14 mouse cellular contexts compared by ENCODE assay signal in the genomic region with DNA sequence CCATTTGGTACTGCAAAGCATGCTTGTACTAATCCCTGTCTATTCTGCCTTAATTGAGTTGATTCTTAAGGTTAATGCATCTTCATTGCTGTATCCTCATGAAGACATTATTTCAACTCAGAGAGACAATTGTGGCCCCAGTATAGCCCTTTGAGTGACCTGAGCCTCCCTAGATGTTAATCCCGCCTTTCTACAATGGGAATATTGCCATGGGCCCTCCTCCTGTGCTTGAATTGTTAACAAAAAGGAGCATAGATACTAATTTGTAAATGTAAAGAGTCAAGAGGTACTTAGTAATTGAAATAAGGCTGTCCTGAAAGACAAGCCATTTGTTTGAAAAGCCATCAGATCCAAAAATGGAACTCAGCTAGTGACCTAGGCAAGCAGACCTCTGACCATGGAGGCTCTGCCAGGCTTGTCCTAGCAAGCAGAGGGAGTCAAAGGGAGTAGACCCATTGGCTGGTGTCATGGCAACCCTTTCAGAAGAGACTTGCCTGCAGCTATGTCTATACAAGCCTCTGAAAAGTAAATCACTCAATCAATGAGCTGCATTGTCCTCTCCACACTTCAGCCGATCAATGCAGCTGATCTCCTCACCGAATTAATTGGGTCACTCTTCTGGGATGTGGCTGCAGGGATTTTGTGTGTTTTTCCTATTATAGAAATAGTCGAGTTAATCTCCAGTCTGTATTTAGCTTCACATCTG.
DNase-seq lines count a peak whose midpoint lies in the region; ATAC-seq and TF ChIP-seq lines count a peak whose summit lies in the region.
"Had no signal": no experiment of that assay in that cellular context is flagged by ENCODE, and none has a peak within 500 bp of the region (broad histone marks: within the 10 kb centered on the region; RNA-seq: fewer than 3 reads in every experiment).

No protein-coding gene starts in this region.

- peak; percentile 53 for ATAC-seq in forebrain, postnatal 0 days
- ATAC-seq in midbrain, embryonic 15.5 days (replicated peaks), result peak; percentile 74; the same call in 1 of the 2 replicates
- ATAC-seq: Patski had no signal

- no peak overlapping the region for H3K9ac ChIP-seq in forebrain, postnatal 0 days
- no peak overlapping the region for H3K9ac ChIP-seq in midbrain, embryonic 15.5 days
- H3K9ac ChIP-seq: embryonic facial prominence, embryonic 15.5 days had no signal

- 14% methylated on average over 4 of the region's 4 CpGs for whole genome bisulfite sequencing in forebrain, postnatal 0 days
- 11% methylated on average over 4 of the region's 4 CpGs for WGBS in midbrain, embryonic 15.5 days
- 68% methylated on average over 4 of the region's 4 CpGs for WGBS in thymus, adult 2 months

- peak; percentile 77 for DNase-seq in ZHBTc4 (ENCODE audit: low read depth, low spot score)
- DNase-seq in embryo, embryonic 11.5 days (ENCODE audit: low read depth, low spot score), result peak; percentile 7
- DNase-seq in forebrain, postnatal 0 days, result no peak
- no peak for DNase-seq in testis, postnatal 10 days (ENCODE audit: low spot score)
- DNase-seq in thymus, adult 2 months, result no peak
- no peak for DNase-seq in cerebellum, postnatal 4 days (ENCODE audit: low spot score in 2 of 2)
- no peak for DNase-seq in frontal cortex, adult 2 months (ENCODE audit: extremely low spot score in 1 of 2, low spot score in 1 of 2)
- DNase-seq: cerebellum, adult 18-20 months; lung, postnatal 4 days; thymus, adult 18-20 months had no signal

- H3K27me3 ChIP-seq in forebrain, postnatal 0 days (ENCODE audit: insufficient read depth, low read length), result no peaks in the 10 kb centered on the region
- peaks cover 21% of the 10 kb centered on the region for H3K27me3 ChIP-seq in midbrain, embryonic 15.5 days (replicated peaks)
- no peaks in the 10 kb centered on the region for H3K27me3 ChIP-seq in thymus, adult 2 months (ENCODE audit: control insufficient read depth, insufficient read depth, low read length)
- H3K27me3 ChIP-seq: embryonic facial prominence, embryonic 15.5 days; Patski had no signal

- no peak overlapping the region for H3K4me2 ChIP-seq in forebrain, postnatal 0 days (ENCODE audit: low read depth)
- H3K4me2 ChIP-seq in midbrain, embryonic 15.5 days, result no peak overlapping the region
- H3K4me2 ChIP-seq: embryonic facial prominence, embryonic 15.5 days; heart, embryonic 11.5 days had no signal

- no peaks in the 10 kb centered on the region for H3K4me1 ChIP-seq in forebrain, postnatal 0 days (ENCODE audit: insufficient read depth)
- H3K4me1 ChIP-seq in midbrain, embryonic 15.5 days, result peaks cover 6% of the 10 kb centered on the region; the same call in 1 of the 2 replicates
- H3K4me1 ChIP-seq in thymus, adult 2 months (replicated peaks; ENCODE audit: control insufficient read depth, insufficient read depth, low read length), result no peaks in the 10 kb centered on the region
- H3K4me1 ChIP-seq: embryonic facial prominence, embryonic 15.5 days had no signal

- TF ChIP-seq CTCF in forebrain, postnatal 0 days (IDR thresholded peaks at IDR 0.05; ENCODE audit: low read depth), result no peak
- no peak for TF ChIP-seq CTCF in thymus, adult 2 months (IDR thresholded peaks at IDR 0.05; ENCODE audit: borderline replicate concordance, control insufficient read depth, extremely low read depth, insufficient read depth, low read length, poor library complexity)

- no peak overlapping the region for H3K27ac ChIP-seq in forebrain, postnatal 0 days (ENCODE audit: low read depth, low read length)
- H3K27ac ChIP-seq in midbrain, embryonic 15.5 days, result no peak overlapping the region
- H3K27ac ChIP-seq in thymus, adult 2 months (ENCODE audit: control insufficient read depth, insufficient read depth, low read length), result no peak overlapping the region
- H3K27ac ChIP-seq: embryonic facial prominence, embryonic 15.5 days had no signal

- TF ChIP-seq POLR2A in thymus, adult 2 months (IDR thresholded peaks at IDR 0.05; ENCODE audit: control insufficient read depth, extremely low read depth, insufficient read depth, low read length, poor library complexity), result no peak

- H3K4me3 ChIP-seq in forebrain, postnatal 0 days (ENCODE audit: low read depth, low read length), result no peak overlapping the region
- H3K4me3 ChIP-seq in midbrain, embryonic 15.5 days, result no peak overlapping the region
- no peak overlapping the region for H3K4me3 ChIP-seq in thymus, adult 2 months (ENCODE audit: control insufficient read depth, insufficient read depth, low read length)
- H3K4me3 ChIP-seq: embryonic facial prominence, embryonic 15.5 days had no signal

- no peaks in the 10 kb centered on the region for H3K9me3 ChIP-seq in forebrain, postnatal 0 days (ENCODE audit: low read length)
- no peaks in the 10 kb centered on the region for H3K9me3 ChIP-seq in midbrain, embryonic 15.5 days
- H3K9me3 ChIP-seq: embryonic facial prominence, embryonic 15.5 days had no signal

- H3K36me3 ChIP-seq in forebrain, postnatal 0 days (ENCODE audit: insufficient read depth), result no peaks in the 10 kb centered on the region
- H3K36me3 ChIP-seq in midbrain, embryonic 15.5 days (replicated peaks), result no peaks in the 10 kb centered on the region
- no peaks in the 10 kb centered on the region for H3K36me3 ChIP-seq in thymus, adult 2 months (ENCODE audit: control insufficient read depth, insufficient read depth, low read length)
- H3K36me3 ChIP-seq: embryonic facial prominence, embryonic 15.5 days had no signal

Comparison
In these comparisons a context has a peak if more than half of its experiments do, and no peak if none do; other contexts are left out.
1. DNase-seq: peak in ZHBTc4 (single experiment) and embryo, embryonic 11.5 days (single experiment); none in forebrain, postnatal 0 days (single experiment), testis, postnatal 10 days (single experiment), thymus, adult 2 months (single experiment), cerebellum, postnatal 4 days (0 of 2) and frontal cortex, adult 2 months (0 of 2).